ENCODE assay signal across 7 mouse cellular contexts in genomic region chr7:139943674-139944281, GRCm38 (mm10). TPM values are rescaled to one million over a fixed set of nuclear protein-coding genes. Genes with fewer than 3 reads are reported as not detected.
A peak's percentile ranks its signal among the peaks of the same experiment; 100 is the strongest.
DNase-seq lines count a peak whose midpoint lies in the region; ATAC-seq lines count a peak whose summit lies in the region.

TSS of gene Utf1 (plus strand) at chr7:139943789.

- H3K27me3 ChIP-seq in embryonic facial prominence, embryonic 11.5 days (ENCODE audit: control insufficient read depth, insufficient read depth, low read length) = peaks cover 36% of the 10 kb centered on the region
- H3K27me3 ChIP-seq in hindbrain, embryonic 12.5 days = peaks cover 79% of the 10 kb centered on the region
- peaks cover 79% of the 10 kb centered on the region for H3K27me3 ChIP-seq in liver, embryonic 11.5 days (replicated peaks; ENCODE audit: control insufficient read depth, insufficient read depth, low read length)

- H3K4me3 ChIP-seq in embryonic facial prominence, embryonic 11.5 days (ENCODE audit: low read depth, low read length) = peak within 1 kb of the TSS; percentile 21
- H3K4me3 ChIP-seq in hindbrain, embryonic 12.5 days = peak within 1 kb of the TSS; percentile 32
- peak within 1 kb of the TSS; percentile 32 for H3K4me3 ChIP-seq in liver, embryonic 11.5 days (ENCODE audit: low read depth, low read length)

- H3K36me3 ChIP-seq in embryonic facial prominence, embryonic 11.5 days (replicated peaks; ENCODE audit: control insufficient read depth, insufficient read depth, low read depth, low read length) = no peaks in the 10 kb centered on the region
- no peaks in the 10 kb centered on the region for H3K36me3 ChIP-seq in hindbrain, embryonic 12.5 days
- H3K36me3 ChIP-seq in liver, embryonic 11.5 days (ENCODE audit: control insufficient read depth, insufficient read depth, low read length) = no peaks in the 10 kb centered on the region

- ATAC-seq in embryonic facial prominence, embryonic 11.5 days (replicated peaks; ENCODE audit: insufficient number of reproducible peaks, low FRiP score, low TSS enrichment, low read depth) = peak; percentile 62
- 0 out of 2 replicates have a peak, but pooled peaks have one; percentile 26 for ATAC-seq in hindbrain, embryonic 12.5 days (ENCODE audit: low FRiP score)
- peak; percentile 34 for ATAC-seq in liver, embryonic 11.5 days (replicated peaks; ENCODE audit: low FRiP score)
- peak; percentile 8; the same call in 1 of the 2 replicates for ATAC-seq in monocyte, adult 5-6 weeks (replicated peaks; ENCODE audit: insufficient number of reproducible peaks, low FRiP score, low TSS enrichment, poor library complexity, severe bottlenecking)

- H3K4me1 ChIP-seq in embryonic facial prominence, embryonic 11.5 days (ENCODE audit: control insufficient read depth, insufficient read depth, low read length) = no peaks in the 10 kb centered on the region
- H3K4me1 ChIP-seq in hindbrain, embryonic 12.5 days = peaks cover 9% of the 10 kb centered on the region
- H3K4me1 ChIP-seq in liver, embryonic 11.5 days (replicated peaks; ENCODE audit: control insufficient read depth, insufficient read depth, low read length) = peaks cover 5% of the 10 kb centered on the region; the same call in 1 of the 2 replicates

- DNase-seq in B cell, adult 2 months = peak; percentile 49 to 55
- peak; percentile 61 for DNase-seq in CD4-positive helper T cell, adult 2 months (ENCODE audit: low read depth, low spot score)
- peak; percentile 47 for DNase-seq in embryonic facial prominence, embryonic 11.5 days (ENCODE audit: low spot score)
- no peak for DNase-seq in liver, embryonic 11.5 days (ENCODE audit: low spot score)
- DNase-seq in layer of hippocampus, adult 9-11 months = no peak

- no peaks in the 10 kb centered on the region for H3K9me3 ChIP-seq in embryonic facial prominence, embryonic 11.5 days (replicated peaks; ENCODE audit: control insufficient read depth, low read length)
- H3K9me3 ChIP-seq in hindbrain, embryonic 12.5 days (replicated peaks) = no peaks in the 10 kb centered on the region
- no peaks in the 10 kb centered on the region for H3K9me3 ChIP-seq in liver, embryonic 11.5 days (ENCODE audit: control insufficient read depth, low read length)

- H3K4me2 ChIP-seq in embryonic facial prominence, embryonic 11.5 days (ENCODE audit: low read depth, low read length) = peak within 1 kb of the TSS; percentile 50
- peak within 1 kb of the TSS; percentile 50 for H3K4me2 ChIP-seq in hindbrain, embryonic 12.5 days (replicated peaks)
- peak within 1 kb of the TSS; percentile 53 for H3K4me2 ChIP-seq in liver, embryonic 11.5 days

- H3K9ac ChIP-seq in embryonic facial prominence, embryonic 11.5 days (replicated peaks; ENCODE audit: low read length) = peak within 1 kb of the TSS; percentile 13; the same call in 1 of the 2 replicates
- H3K9ac ChIP-seq in hindbrain, embryonic 12.5 days = peak within 1 kb of the TSS; percentile 29; the same call in 1 of the 2 replicates
- H3K9ac ChIP-seq in liver, embryonic 11.5 days (ENCODE audit: low read depth, low read length) = no peak within 1 kb of the TSS

- under 1% methylated on average over 59 of the region's 59 CpGs for WGBS in embryonic facial prominence, embryonic 11.5 days
- 1% methylated on average over 59 of the region's 59 CpGs for WGBS in hindbrain, embryonic 12.5 days
- 1% methylated on average over 59 of the region's 59 CpGs for WGBS in liver, embryonic 11.5 days

- no peak within 1 kb of the TSS for H3K27ac ChIP-seq in embryonic facial prominence, embryonic 11.5 days (replicated peaks; ENCODE audit: low read depth, low read length)
- no peak within 1 kb of the TSS for H3K27ac ChIP-seq in hindbrain, embryonic 12.5 days
- H3K27ac ChIP-seq in liver, embryonic 11.5 days (ENCODE audit: low read depth, low read length) = no peak within 1 kb of the TSS

RNA-seq across cellular contexts. Expression of gene Utf1, which starts in this region (rescaled TPM):
- 0.29 TPM in 1 of 2 replicates, not detected in the other for polyA plus RNA-seq in embryonic facial prominence, embryonic 11.5 days (2014; fragmentation: Nextera tagmentation; extraction: Ambion mirVana)
- not detected in 2 replicates for polyA plus RNA-seq in hindbrain, embryonic 12.5 days (2016; fragmentation: Nextera tagmentation; extraction: Ambion mirVana)
- not detected in 2 replicates for polyA plus RNA-seq in liver, embryonic 11.5 days (2014; fragmentation: Nextera tagmentation; extraction: Ambion mirVana)
- total RNA-seq in monocyte, adult 5-6 weeks (2017) = not detected in 3 replicates

Comparison
In these comparisons a context has a peak if more than half of its experiments do, and no peak if none do; other contexts are left out.
1. Peak in DNase-seq, ATAC-seq, H3K4me3 ChIP-seq, H3K9ac ChIP-seq and H3K4me2 ChIP-seq in embryonic facial prominence, embryonic 11.5 days; RNA of the gene not detected or under 1 TPM.
2. Peak in ATAC-seq, H3K4me3 ChIP-seq, H3K9ac ChIP-seq and H3K4me2 ChIP-seq in hindbrain, embryonic 12.5 days; RNA of the gene not detected or under 1 TPM.
3. Peak in ATAC-seq, H3K4me3 ChIP-seq and H3K4me2 ChIP-seq in liver, embryonic 11.5 days; RNA of the gene not detected or under 1 TPM.
4. Peak in ATAC-seq in monocyte, adult 5-6 weeks; RNA of the gene not detected or under 1 TPM.
5. DNase-seq: peak in B cell, adult 2 months (2 of 2) and CD4-positive helper T cell, adult 2 months (single experiment); none in liver, embryonic 11.5 days (single experiment) and layer of hippocampus, adult 9-11 months (single experiment).
6. ATAC-seq: peak in every context shown above with its lines; median percentile 62 in embryonic facial prominence, embryonic 11.5 days; 34 in liver, embryonic 11.5 days; 26 in hindbrain, embryonic 12.5 days; 8 in monocyte, adult 5-6 weeks.
7. Peak in every context shown above with its lines, with median percentiles within 50 percentile points of each other: H3K4me2 ChIP-seq and H3K4me3 ChIP-seq.